Mouse (Mus musculus) kidney, adult 2 months (tissue): ENCODE measurements around the gene Pxk.

ENCODE experiments used
- CTCF ChIP-seq: fragments of 200-500 bp; conservative IDR thresholded peaks from 2 replicates; pipeline ENCODE4 v1.5.1; 2011; ENCODE audit warnings: low read depth, mild to moderate bottlenecking, control low read depth, low read length, moderate library complexity, mixed read lengths; ENCODE audit not compliant: insufficient read depth, insufficient read length
- POLR2A ChIP-seq: fragments of 200-500 bp; IDR thresholded peaks from one replicate; pipeline ENCODE4 v1.6.1; 2011; ENCODE audit warnings: low read depth, low read length, control low read depth

GRCm38 (mm10) chr14:8180371-8181035, 82.5 kb downstream of the Pxk start:
- TF ChIP-seq CTCF (no peak), POLR2A (no peak)
